Mouse (Mus musculus): ENCODE data around the gene Pgpep1.

The Pgpep1 gene

DNA sequence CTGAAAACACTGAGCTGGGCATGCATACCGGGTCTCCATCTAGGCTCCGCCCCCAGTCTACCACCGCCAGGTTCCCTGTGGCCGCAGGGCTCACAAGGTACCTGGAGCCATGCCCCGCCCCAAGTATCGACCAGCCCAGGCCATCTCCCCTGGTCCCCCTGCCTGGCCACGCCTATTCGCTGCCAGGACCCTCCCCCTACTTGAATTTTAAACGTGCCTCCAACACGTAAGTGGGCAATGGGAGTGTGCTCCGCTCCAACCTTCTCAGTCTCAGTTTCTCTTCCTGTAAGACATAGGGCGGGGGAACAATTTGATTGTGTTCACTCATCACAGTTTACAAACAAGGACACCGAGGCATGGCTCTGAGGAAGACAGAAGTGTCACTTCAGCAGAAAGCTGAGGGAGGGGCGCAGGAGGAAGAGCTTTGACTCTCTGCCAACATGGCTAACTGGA is at the start of gene Pgpep1:
Gene Pgpep1, minus strand, starts transcription at position 116 of the 453 bp plus-strand sequence.
- DNase-seq, result peak; percentile 50

GRCm38 (mm10) chr8:70709794-70710193 is 49.6 kb upstream of the Pgpep1 start:
- DNase-seq, result no peak

- DNase-seq, result no peak
These were observed 48.1 kb upstream of the Pgpep1 start for GRCm38 (mm10) chr8:70708281-70708680.

DNA sequence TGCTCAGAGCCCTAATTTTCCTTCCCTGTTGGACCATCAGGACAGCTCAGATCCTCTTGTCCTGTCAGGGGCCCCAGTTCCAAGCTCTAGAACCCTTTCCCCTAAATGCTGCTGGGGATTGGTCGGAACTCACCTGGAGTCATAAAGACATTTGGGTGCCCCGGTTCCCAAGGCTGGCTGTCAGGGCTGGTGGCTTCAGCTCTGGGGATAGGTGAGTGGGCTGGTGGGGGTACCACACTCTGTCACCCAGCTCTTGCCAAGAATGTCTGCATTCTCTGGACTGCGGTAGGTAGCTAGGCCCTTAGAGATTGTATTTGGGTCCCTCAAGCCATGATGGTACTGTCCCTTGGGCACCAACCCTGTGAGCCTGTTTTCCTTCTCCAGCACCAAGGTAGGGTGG is 43.1 kb upstream of the Pgpep1 start, which contains the start of gene Iqcn:
Gene Iqcn, plus strand, starts transcription at position 171 of the 400 bp plus-strand sequence.
- DNase-seq, result no peak

GRCm38 (mm10) chr8:70702842-70703182 is 42.6 kb upstream of the Pgpep1 start:
- DNase-seq, result no peak

DNA sequence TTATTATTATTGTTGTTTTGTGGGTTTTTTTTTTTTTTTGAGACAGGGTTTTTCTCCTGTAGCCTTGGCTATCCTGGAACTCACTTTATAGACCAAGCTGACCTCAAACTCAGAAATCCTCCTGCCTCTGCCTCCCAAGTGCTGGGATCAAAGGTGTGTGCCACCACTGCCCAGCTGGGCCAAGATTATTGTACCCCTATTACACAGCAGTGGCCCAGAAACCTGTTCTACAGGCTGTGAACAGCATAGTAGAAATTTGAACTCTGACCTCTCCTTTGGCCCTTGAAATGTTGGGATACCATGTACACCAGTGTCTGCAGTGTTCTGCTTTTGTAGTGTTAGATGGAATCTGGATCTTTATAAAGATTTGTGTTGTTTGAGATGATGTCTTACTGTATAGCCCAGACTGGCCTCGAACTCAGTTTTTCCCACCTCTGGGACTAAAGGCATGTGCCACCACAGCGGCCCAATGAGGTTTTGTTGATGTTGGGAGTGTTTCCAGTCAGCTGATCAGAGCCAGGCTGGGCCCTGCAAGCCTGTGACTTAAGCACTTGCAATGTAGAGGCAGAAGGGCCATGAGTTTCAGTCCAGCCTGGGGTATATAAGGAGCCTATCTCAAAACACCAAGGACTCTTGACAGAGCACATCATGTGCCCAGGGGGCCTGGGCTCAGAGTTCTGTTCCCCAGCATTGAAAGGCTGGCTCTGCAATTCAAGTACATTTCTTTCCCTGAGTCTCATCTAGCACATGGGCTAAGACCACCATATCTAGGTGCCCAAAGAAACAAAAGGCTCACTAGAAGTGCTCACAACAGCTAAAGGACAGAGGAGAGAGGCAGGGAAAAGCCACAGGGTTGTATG is 42.0 kb upstream of the Pgpep1 start:
- peak; percentile 18 for DNase-seq

DNA sequence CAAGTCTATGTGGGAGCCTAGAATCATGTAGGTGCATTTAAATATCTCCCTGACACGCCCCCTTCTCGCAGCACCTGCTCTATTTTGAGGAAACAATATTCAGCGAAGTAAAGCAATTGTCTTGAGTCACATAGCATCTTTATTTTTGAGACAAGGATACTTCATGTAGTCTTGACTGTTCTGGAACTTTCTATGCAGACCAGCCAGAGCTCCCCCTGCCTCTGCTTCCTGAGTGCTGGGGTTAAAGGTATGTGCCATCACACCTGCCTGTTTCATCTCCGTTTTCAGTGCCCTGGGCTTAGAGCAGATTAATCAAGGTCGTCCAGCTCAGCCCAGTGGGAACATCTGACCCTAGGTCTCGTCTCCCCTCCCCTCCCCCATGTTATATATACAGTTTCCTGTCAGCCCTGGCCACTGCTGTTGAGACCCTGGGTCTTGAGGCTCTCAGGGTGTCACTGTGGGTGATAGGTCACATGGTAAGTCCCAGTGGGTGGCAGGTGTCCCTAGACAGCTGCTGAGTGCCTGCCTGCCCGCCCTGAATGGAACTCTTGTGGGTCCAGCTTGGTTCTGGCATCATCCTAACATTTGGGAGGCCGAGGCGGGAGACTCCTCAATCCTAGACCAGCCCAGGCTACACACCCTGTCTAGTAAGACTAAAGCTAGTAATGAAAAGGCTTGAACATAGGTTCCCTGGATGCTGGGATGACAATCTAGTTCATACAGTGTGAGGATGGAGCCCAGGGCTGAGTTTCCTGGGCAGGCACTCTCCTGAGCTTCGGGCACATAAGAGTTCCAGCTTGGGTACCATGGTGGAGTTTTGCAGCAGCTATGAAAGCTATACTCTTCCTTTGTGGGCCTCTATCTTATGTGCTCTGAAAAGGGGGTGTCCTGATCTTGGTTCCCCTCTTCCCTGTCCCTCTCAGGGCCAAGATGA is 41.1 kb upstream of the Pgpep1 start:
- peak; percentile 53 for DNase-seq

DNA sequence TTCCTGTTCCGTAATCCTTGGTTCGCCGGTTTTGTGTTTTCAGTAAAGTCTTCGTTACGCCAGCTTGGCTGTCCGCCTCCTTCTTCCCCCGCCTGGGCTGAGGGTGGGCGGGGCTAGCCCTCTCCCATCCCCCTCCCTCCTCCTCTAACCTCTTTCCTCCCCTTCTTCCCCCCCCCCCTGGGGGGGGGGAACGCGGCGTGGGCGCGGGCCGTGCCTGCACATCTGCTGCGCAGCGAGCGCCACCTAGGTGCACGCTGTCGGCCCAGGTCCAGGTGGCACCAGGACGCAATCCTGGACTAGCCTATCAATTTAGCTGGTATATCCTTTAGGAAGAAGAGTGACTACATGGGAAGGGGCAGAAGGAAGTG is 40.4 kb upstream of the Pgpep1 start:
- peak; percentile 94 for DNase-seq

DNA sequence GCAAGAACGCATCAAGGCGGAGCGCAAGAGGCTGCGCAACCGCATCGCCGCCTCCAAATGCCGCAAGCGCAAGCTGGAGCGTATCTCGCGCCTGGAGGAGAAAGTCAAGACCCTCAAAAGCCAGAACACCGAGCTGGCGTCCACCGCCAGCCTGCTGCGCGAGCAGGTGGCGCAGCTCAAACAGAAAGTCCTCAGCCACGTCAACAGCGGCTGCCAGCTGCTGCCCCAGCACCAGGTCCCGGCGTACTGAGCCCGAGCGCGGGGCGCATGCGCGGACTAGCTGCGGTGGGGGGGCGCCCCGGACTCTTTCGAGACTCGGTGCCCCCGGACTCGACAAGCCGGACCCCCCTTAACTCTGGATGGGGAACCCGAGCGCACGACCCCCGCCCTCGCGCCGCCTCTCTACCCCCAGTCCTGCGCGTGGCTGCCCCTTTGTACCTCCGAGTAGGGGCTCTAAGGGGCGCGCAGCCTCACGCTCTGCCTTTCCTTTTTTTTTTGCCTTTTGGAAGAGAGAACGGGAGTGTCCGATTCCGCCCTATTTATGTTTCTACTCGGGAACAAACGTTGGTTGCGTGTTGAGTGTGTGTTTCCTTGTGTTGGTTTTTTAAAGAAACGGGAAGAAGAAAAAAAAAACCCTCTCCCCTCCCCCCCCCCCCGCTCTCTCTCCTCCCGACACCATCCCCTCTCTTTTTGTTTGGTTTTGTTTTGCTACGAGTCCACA is 39.8 kb upstream of the Pgpep1 start:
- DNase-seq, result peak; percentile 90

- no peak for DNase-seq
These were observed 39.1 kb upstream of the Pgpep1 start for GRCm38 (mm10) chr8:70699116-70699833.

DNA sequence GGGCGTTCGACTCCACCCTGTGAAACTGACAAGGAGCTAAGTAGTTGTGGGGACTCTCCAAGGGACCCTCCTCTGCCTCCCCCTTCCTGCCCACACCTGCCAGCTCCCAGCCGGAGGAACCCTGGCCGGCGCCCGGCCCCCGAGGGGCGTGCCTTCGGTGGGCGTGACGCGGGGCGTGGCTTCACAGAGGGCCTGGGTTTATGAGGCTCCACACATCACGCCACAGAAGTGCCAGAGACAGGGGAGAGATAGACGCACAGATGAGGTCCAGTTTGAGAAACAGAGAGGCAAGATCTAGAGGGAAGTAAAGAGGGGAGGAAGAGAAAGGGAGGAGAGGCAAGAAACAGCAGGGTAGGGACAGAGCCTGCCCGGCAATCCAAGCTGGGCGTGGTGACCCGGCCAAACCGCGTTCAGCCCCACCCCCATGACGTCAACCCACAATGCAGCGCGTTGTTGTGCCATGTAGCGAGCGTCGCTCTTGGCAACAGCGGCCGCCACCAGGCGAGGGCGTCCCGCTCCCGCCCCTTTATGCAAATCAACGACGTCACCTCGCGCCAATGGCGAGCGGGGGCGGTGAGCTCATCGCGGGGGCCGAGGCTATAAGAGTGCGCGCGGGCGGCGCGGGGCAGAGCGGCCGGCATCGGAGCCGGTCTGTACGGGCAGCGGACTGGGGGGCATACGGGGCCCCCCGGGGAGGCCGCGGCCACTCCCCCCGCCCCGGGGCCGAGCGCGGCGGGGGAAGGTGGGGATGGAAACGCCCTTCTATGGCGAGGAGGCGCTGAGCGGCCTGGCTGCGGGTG is 38.3 kb upstream of the Pgpep1 start, which contains the start of gene Jund:
Gene Jund, plus strand, starts transcription at position 640 of the 800 bp plus-strand sequence.
- DNase-seq, result peak; percentile 100

DNA sequence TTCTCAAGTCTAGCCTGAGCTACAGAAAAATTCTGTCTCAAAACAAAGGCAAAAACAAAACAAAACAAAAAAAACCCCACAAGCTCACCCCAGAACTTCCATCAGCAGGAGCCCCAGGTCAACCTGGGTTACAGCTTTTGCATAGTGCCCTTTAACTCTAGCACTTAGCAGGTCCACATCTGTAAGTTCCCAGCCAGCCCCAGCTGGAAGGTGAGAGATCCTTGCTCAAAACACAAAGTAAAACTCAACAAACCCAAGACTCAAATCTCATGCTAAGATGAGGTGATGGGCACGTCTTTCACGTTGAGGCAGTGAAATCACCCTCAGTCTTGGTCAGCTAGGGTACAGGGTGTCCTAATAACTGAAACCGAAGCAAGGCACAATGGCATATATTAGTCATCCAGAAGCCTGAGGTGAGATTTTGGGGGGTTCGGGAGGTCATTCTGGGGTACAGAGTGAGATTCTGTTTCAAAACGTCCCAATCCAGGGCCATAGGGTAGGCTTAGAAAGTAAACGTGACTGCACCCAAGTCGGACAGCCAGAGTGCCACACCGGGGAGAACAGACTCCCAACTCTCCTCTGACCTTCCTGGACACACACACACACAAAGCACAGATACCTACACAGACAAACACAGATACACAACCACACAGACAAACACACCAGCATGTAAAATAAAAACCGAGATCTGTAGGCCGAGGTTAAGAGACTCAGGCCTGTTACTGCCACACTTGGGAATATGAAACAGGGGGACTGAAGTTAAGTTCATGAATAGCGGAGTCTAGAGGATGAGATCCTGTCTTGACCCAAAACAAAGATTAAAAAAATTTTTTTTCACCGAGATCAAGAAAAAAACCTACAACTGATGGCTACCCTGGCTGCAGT is 37.4 kb upstream of the Pgpep1 start:
- no peak for DNase-seq

DNA sequence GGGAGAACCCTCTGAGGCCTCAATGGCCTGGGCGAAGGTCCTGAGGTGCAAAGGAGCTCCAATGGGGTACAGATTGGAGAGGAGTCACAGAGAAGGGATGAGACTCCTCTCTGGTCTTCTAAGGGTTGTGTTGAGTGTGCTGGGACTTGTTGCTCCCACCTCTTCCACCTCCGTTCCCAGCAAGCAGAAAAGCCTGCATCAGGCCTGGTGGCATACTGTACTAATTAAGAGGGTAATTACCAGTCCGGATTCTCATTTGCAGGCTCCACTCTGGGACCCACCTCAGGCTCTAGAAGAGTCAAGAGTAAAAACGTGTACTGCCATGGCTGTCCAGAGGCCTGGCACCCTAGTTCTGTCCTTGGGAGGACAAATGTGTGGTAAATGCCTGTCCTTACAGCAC is 36.8 kb upstream of the Pgpep1 start:
- peak; percentile 39 for DNase-seq

DNA sequence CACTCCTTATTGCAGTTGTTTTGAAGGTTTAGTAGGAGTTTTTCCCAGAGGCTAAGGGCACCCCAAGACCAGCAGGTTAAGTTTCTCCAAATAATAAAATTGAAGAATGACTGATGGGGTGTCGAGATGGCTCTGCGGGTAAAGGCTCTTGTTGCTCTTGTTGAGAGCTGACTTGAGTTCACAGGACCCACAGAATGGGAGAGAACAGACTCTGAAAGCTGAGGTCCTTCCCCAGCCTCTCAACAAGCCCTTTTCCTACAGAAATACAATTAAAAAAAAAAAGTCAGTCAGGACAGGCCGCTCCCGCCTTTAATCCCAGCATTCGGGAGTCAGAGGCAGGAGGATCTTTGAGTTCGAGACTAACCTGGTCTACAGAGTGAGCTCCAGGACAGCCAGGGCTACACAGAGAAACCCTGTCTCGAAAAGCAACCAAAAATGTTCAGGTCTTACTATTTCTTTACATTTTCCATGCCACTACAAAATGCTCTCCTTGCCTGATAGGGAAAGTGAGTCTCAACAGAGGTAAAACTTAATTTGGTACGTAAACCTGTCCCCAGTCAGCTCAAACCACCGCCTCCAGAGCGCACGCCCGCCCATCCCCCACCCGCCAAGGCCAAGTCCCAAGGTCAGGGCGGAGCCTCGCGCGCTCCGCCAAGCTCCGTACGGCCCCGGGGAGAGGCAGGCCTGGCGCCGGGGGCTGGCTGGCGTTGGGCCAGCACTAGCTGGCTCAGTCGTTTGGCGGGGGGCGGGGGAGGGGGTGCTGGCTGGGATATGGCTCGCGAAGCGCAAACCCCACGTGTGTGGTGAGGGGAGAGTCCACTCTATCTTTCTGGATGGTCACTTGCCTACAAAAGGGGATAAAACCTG is 36.1 kb upstream of the Pgpep1 start:
- peak; percentile 93 for DNase-seq

- DNase-seq, result no peak
These were observed 35.3 kb upstream of the Pgpep1 start for GRCm38 (mm10) chr8:70695318-70696018.

- no peak for DNase-seq
These were observed 33.4 kb upstream of the Pgpep1 start for GRCm38 (mm10) chr8:70693636-70694035.

DNA sequence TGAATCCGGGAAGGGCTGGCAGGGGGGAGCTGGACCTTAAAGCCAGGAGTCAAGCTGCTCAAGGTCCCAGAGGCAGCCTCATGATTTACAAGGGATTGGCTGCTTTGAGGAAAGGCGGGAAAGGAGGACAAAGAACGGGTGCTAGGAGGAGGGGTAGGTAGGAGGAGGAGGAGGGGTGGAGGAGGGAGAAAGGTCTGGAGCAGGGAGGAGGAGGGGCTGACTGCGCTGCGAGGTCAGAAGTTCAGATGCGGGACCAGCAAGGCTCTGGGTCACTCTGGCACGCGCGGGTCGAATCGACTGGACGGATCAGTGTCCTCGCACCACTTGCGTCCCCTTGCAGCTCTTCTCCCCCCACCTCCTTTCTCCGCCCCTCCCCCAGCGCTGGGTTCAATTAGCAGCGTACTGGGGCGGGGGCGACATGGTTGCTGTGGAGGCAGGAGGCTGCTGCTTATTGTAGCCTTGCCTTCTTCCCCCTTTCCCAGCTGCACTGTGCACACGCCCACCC is 31.6 kb upstream of the Pgpep1 start:
- DNase-seq, result peak; percentile 89

DNA sequence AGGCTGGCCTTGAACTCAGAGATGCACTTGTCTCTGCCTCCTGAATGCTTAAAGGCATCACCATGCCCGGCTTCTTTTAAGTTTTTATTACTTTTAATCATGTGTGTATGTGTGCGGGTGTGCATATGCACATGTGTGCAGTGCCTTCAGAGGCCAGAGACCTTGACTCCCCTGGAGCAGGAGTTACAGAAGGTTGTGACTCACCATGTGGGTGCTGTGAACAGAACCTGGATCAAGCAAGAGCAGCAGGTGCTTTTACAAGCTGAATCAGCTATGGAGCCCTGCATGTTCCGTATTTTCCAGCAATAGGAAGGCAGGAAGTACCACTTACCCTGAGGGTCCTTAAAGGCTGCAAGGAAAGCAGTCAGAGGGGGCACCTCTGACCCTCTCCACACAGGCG is 31.0 kb upstream of the Pgpep1 start:
- no peak for DNase-seq

Measured in retina, postnatal 1 day (tissue).